Mouse (Mus musculus): ENCODE measurements around the gene Ccl25.

GRCm38 (mm10) chr8:4348275-4348674, 23.3 kb downstream of the Ccl25 start:
- TF ChIP-seq POLR2A (IDR thresholded peaks at IDR 0.05; ENCODE audit: borderline replicate concordance, insufficient read depth, low read length): no peak
- no peak for TF ChIP-seq CTCF (IDR thresholded peaks at IDR 0.05; ENCODE audit: borderline replicate concordance, insufficient read depth, low read depth, low read length)
